Mouse (Mus musculus): ENCODE measurements around the gene Hey2.

Hey2 gene

DNA sequence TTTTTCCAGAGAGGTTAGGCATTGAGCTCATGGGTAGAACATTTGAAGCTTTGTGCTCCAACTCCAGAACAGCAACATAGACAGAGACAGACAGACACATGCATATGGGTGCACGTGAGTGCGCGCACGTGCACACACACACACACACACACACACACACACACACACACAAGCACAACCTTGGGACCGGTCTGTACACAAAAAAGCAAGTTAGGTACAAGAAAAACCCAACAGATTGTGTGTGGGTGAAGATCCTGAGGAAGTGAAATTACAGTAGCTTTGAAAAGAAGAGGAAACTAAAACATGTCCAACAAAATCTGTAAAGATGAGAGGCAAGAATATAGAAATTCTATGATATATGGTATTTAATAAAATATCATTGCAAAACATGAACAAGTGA, 53.1 kb downstream of the Hey2 start:
- DNase-seq: no peak

DNA sequence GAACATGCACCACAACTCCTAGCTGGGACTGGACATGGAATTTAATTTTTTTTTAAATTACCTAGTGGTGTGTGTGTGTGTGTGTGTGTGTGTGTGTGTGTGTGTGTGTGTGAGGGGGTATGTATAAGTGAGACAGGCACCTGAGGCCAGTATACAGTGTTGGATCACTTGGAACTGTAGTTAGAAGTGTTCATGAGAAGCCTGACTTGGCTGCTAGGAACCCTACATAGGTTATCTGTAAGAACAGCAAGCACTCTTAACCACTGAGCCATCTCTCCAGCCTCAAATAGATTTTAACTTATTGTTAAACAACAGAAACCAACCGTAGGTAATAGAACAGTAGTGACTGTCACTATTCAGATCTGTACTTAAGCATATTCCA, 54.3 kb downstream of the Hey2 start:
- DNase-seq: no peak

DNA sequence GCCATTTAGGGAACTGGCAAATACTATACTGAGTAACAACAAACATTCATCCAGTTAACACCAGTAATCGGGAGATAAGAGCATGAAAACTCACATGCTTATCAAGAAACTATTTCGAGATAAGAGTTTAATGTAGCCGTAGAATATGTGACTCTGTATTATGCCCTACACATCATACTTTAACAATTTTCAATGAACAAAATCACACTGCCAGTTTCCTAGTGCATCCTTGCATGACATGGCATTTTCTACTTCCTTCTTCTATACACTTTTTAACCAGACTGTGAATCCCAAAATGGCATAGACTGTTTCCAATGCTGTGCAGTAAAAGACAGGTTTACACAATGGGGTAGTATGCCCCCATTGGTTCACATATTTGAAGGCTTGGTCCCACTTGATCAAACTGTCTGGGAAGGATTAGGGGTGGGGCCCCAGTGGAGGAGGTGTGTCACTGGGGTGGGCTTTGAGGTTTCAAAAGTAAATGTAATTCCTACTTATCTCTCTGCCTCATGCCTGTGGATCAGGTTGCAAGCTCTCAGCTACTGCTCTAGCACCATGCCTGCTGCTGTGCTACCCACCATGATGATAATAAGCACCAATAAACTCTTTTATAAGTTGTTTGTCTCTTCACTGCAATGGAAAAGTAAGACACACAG, 54.8 kb downstream of the Hey2 start:
- DNase-seq: peak; percentile 25

DNA sequence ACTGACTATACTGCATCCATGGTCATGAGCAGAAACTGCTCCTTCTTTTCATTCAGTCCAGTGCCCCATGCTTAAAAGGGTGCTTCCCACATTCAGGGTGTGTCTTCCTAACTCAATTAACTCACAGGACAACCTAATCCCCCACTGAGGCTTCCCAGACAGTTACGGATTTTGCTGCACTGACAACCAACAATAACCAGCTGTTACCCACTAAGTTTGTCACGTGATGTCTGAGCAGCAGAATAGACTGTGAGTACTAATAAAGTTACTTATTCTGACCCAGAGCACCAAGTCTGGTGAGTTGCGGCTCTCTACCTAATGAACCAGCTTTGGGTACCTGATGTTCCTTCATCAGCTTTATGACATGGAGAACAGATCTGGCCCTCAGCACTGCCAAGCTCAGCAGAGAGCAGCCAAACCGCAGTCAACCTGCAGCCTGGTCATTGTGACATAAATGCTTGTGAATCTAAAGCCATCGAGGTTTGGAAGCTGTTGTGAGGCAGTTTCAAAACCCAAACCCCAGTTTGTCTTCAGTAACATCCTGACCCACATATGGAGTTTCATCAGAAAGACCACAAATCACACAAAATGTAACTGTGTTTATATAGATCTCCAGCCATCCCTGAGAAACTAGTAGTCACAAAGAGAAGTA, 56.4 kb downstream of the Hey2 start:
- DNase-seq: no peak

Measured in liver (tissue).